Mouse (Mus musculus) heart, adult 8-10 months (tissue): Measurements from ENCODE around the gene Creb1. TPM values are rescaled to one million over a fixed set of nuclear protein-coding genes. Genes with fewer than 3 reads are reported as not detected.
A peak's percentile ranks its signal among the peaks of the same experiment; 100 is the strongest.
"Not testable (repeated sequence)": the region's sequence is repeated elsewhere in the genome, so short reads cannot be mapped to it uniquely, and the experiment has no call there.

Source experiments
- DNase-seq: peaks from one replicate; pipeline ENCODE4 v3.0.0; 2022; ENCODE audit warnings: low spot score
- total RNA-seq, 4 experiments: library from RNA; stranded (reverse); gene quantifications; 2 replicates each; pipeline ENCODE4 v1.2.4; 2022

Gene Creb1
- total RNA-seq, 4 experiments from 2014 or later = 21.4 to 31.2 (median 22.8) TPM

- no peak for DNase-seq
These were observed 6.5 kb downstream of the Creb1 start for GRCm38 (mm10) chr1:64538837-64539367.

GRCm38 (mm10) chr1:64543750-64544149, 11.3 kb downstream of the Creb1 start:
- no peak for DNase-seq

GRCm38 (mm10) chr1:64546070-64546469, 13.6 kb downstream of the Creb1 start:
- DNase-seq = no peak

GRCm38 (mm10) chr1:64549380-64549779, 16.9 kb downstream of the Creb1 start:
- no peak for DNase-seq

GRCm38 (mm10) chr1:64551908-64552307, 19.5 kb downstream of the Creb1 start:
- DNase-seq = no peak

- peak; percentile 8 for DNase-seq
These were observed 27.7 kb downstream of the Creb1 start for GRCm38 (mm10) chr1:64560105-64560504.

- DNase-seq = no peak
These were observed 35.8 kb downstream of the Creb1 start for GRCm38 (mm10) chr1:64568206-64568605.

- no peak for DNase-seq
These were observed 43.6 kb downstream of the Creb1 start for GRCm38 (mm10) chr1:64576022-64576421.

- no peak for DNase-seq
These were observed 44.3 kb downstream of the Creb1 start for GRCm38 (mm10) chr1:64576732-64577131.

- not testable (repeated sequence) for DNase-seq
These were observed 45.5 kb downstream of the Creb1 start for GRCm38 (mm10) chr1:64577911-64578310.

- no peak for DNase-seq
These were observed 46.4 kb downstream of the Creb1 start for GRCm38 (mm10) chr1:64578801-64579200.

- no peak for DNase-seq
These were observed 66.5 kb downstream of the Creb1 start for GRCm38 (mm10) chr1:64598926-64599325.

- DNase-seq = no peak
These were observed 68.1 kb downstream of the Creb1 start for GRCm38 (mm10) chr1:64600413-64601077.

GRCm38 (mm10) chr1:64601242-64601842, 68.9 kb downstream of the Creb1 start:
- no peak for DNase-seq

GRCm38 (mm10) chr1:64603381-64603780, 70.9 kb downstream of the Creb1 start:
- DNase-seq = no peak

GRCm38 (mm10) chr1:64609145-64609544, 76.7 kb downstream of the Creb1 start:
- DNase-seq = no peak

GRCm38 (mm10) chr1:64609976-64610375, 77.5 kb downstream of the Creb1 start:
- DNase-seq = no peak

- no peak for DNase-seq
These were observed 81.9 kb downstream of the Creb1 start for GRCm38 (mm10) chr1:64614311-64614710.

GRCm38 (mm10) chr1:64614801-64615345, 82.4 kb downstream of the Creb1 start:
- DNase-seq = no peak

- no peak for DNase-seq
These were observed 83.1 kb downstream of the Creb1 start for GRCm38 (mm10) chr1:64615531-64615991.

GRCm38 (mm10) chr1:64616076-64616475, 83.6 kb downstream of the Creb1 start:
- no peak for DNase-seq

- DNase-seq = peak; percentile 40
These were observed 84.1 kb downstream of the Creb1 start for GRCm38 (mm10) chr1:64616531-64616880.
